Mouse (Mus musculus) thymus, postnatal 25 days (tissue): ENCODE data around the gene Eif4a1.
A peak's percentile ranks its signal among the peaks of the same experiment; 100 is the strongest.
"Not testable (repeated sequence)": the region's sequence is repeated elsewhere in the genome, so short reads cannot be mapped to it uniquely, and the experiment has no call there.

Source experiments
- DNase-seq: peaks from one replicate; pipeline ENCODE4 v3.0.0; 2022

The Eif4a1 gene

DNA sequence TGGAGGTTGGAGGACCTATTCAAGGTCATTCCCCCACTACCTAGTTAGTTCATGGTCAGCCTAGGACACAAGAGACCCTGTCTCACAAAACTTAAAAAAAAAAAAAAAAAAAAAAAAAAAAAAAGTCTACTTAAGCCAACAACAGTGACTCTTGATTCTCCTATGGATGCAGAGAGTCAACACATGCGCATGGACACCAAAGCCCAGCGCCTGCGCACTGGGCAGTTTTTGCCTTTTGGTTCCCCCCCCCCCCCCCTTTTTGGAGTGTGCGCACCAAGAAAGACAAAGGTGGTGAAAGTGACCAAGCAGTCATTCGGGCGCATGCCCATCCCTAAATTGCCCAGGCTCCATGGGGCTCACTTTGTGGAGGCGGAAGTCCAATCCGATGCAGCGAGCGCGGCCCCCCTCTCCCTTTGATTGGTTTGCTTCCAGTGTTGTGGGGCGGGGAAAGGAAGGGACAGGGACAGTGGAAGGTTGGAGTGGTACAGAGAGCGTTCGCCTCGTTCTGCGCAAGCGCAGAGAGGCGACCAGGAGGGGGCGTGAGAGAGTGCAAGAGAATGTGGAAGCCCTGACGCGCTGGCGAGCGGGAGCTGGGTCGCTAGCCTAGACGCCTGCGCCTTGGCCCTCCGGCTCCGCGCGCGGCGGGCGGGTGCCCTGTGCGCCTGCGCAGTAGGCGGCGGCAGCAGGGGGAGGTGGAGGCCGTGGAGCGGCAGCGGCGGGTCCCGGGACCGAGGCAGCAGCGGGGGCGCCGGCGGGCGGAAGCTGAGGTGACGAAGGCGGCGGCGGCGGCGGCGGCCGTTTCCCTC is 39.7 kb downstream of the Eif4a1 start, which contains the start of gene Fxr2:
Gene Fxr2 (plus strand): TSS at position 707 of the 806 bp plus-strand sequence.
- DNase-seq = peak; percentile 100

DNA sequence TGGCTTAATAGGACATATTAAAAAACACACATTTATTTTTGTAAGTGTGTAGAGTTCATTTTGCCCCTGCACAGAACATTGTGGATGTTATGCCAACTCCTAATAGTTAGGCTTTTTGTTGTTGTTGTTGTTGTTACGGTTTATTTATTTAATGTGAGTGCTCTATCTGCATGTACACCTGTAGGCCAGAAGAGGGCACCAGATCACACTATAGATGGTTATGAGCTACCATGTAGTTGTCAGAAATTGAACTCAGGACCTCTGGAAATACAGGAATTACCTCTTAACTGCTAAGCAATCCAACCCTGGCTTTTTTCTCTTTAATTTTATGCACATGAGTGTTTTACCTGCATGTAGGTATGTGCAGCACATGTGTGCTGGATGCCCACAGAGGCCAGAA is 42.4 kb downstream of the Eif4a1 start:
- no peak for DNase-seq

DNA sequence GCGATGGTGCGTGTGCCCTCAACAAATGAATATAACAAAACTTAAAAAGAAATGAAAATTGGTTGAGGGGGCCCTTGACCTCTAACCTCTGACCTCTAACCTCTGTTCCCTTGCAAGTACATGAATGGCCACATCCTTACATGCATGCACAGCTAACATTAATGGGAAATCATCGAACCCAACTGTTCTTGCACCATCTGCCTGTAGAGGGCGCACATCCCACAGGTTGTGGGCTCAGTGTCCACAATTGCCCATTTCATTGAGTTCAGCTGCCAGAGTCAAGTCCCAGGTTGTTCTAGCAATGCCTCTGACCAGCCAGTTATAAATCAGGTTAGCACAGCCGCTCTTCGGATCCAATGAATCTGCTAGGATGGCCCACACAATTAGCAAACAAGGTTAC is 43.9 kb downstream of the Eif4a1 start:
- peak; percentile 69 for DNase-seq

DNA sequence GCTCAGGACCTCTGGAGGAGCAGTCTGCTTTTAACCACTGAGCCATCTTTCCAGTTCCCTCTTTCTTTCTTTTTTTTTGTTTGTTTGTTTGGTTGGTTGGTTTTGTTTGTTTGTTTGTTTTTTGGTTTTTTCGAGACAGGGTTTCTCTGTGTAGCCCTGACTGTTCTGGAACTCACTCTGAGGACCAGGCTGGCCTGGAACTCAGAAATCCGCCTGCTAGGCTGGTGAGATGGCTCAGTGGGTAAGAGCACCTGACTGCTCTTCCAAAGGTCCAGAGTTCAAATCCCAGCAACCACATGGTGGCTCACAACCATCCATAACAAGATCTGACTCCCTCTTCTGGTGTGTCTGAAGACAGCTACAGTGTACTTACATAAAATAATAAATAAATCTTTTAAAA is 47.9 kb downstream of the Eif4a1 start:
- not testable (repeated sequence) for DNase-seq

DNA sequence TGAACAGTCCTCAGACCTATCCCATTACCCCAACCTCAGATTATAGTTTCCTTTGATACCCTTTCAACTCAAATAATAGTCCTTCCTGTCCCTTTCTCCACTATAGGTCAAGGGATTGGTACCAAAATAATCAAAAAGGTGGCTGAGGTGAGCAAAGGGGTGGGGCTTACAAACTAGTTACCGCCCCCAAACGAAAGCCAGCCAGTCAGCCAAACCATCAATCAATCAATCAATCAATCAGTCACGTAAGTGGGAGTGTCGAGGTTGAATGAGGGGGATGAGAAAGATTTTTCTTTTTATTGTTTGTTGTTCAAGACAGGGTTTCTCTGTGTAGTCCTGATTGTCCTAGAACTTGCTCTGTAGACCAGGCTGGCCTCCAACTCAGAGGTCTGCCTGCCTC is 49.2 kb downstream of the Eif4a1 start:
- DNase-seq = no peak

DNA sequence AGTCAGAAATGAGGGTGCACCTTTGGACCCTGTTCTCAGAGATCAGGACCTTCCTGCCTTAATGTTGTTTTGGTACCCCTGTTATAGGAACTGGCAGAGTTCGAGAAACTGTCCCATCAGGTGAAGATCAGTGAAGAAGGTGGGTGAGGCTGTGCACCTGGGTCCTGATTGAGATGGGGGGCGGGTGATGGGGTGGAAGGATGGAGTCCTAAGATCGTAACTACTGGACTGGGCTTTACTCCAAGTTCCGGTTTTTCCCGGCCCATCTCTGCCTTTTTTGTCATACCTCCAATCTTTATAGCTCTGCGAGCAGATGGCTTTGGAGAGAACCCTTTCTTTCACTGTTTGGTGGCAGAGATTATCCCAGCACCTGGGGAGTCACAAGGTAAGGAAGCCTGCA is 49.8 kb downstream of the Eif4a1 start:
- DNase-seq = no peak

DNA sequence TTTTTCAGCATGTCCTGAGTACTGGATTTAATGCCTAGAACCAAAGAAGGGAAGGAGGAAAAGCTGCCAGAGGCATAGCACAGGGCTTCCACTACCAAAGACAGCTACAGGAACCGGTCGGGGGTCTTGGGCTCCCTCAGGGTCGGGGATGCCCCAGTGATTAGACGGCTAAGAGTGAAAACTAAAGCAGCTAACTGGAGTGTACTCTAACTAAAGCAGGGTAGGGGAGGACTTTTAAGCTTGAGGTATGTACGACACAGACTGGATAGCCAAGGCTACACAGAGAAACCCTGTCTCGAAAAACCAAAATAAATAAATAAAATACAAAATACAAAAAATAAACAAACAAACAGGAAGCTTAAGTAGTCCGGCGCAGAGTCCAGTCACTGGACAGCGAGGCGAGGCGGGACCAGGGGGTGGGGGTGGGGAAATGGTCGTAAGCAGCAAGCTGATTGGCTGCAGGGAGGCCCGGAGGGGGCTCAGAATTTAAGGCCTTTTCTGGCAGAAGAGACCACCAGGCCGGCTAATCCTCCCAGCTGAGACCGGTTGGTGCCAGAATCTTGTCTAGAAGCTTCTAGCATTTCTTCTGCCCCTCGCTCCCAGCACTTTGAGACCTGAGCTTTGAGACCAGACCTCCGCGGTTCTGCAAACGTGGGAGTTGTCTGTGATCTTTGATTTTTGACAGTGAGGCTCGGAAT is 50.5 kb downstream of the Eif4a1 start, which contains the start of gene Sat2:
Gene Sat2 (plus strand): TSS at position 454 of the 698 bp plus-strand sequence.
- no peak for DNase-seq

DNA sequence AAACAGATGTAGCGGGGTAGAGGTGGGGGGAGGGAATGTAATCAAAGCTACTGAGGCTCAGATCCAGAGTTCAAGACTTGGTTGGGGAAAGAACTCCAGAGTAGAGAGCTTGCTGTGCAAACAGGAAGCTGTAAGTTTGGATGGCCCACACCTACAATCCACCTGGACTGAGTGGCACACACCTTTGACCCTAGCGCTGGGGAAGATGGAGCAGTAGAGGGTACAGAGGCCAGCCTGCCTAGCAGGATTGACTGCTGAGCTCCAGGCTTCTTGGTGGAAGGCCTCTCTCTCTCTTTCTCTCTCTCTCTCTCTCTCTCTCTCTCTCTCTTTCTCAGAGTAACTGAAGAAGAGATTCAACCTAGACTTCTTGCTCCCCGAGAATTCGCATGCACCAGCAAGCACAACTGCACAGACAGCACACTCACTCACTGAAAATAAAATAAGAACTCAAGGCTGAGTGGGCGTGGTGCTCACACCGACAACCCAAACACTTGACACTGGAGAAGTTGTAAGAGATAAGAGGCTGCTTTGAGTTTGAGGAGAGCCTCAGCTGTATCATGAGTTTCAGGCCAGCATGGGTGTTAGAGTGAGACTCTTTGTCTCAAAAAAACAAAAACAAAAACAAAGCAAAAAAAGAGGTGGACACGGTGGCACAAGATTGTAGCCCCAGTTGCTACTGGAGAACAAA is 51.7 kb downstream of the Eif4a1 start:
- no peak for DNase-seq

DNA sequence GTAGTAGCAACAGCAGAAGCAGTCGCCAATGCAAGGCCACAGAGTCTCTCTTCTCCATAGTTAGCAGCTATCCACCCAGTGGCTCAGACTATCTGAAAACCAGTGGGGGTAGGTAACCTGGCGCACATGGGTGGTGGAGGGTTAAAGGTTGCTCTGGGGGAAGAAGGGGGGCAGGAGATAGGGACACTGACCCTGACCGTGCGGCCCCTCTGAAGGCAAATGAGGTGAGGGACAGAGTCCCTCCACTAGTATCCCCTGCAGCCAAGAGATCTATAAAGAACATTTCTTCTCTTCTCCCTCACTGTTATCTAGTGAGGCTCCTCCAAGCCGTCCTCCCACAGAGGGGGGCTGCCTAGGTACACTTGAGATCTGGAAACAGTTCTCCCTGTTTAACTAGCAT is 54.4 kb downstream of the Eif4a1 start, which contains the start of gene Shbg:
Gene Shbg (minus strand): TSS at position 101 of the 400 bp plus-strand sequence.
- no peak for DNase-seq
